Mouse (Mus musculus): ENCODE results near the gene BC107364.
"Not testable (repeated sequence)": the region's sequence is repeated elsewhere in the genome, so short reads cannot be mapped to it uniquely, and the experiment has no call there.

BC107364 gene

GRCm38 (mm10) chr3:96451181-96451737, 847 bp downstream of the BC107364 start:
- DNase-seq (ENCODE audit: low spot score): not testable (repeated sequence)

- not testable (repeated sequence) for DNase-seq (ENCODE audit: low spot score)
These were observed 1.6 kb downstream of the BC107364 start for GRCm38 (mm10) chr3:96450586-96450896.

GRCm38 (mm10) chr3:96449762-96450585, 2.1 kb downstream of the BC107364 start:
- DNase-seq (ENCODE audit: low spot score): not testable (repeated sequence)

- DNase-seq (ENCODE audit: low spot score): no peak
These were observed 6.7 kb downstream of the BC107364 start for GRCm38 (mm10) chr3:96445436-96445835.

GRCm38 (mm10) chr3:96440578-96440977, 11.5 kb downstream of the BC107364 start:
- DNase-seq (ENCODE audit: low spot score): no peak

GRCm38 (mm10) chr3:96435557-96436091, 16.5 kb downstream of the BC107364 start:
- DNase-seq (ENCODE audit: low spot score): no peak

GRCm38 (mm10) chr3:96432207-96432606, 19.9 kb downstream of the BC107364 start:
- DNase-seq (ENCODE audit: low spot score): no peak

GRCm38 (mm10) chr3:96429819-96430132, 22.3 kb downstream of the BC107364 start:
- no peak for DNase-seq (ENCODE audit: low spot score)

- DNase-seq (ENCODE audit: low spot score): no peak
These were observed 22.9 kb downstream of the BC107364 start for GRCm38 (mm10) chr3:96428941-96429818.

- no peak for DNase-seq (ENCODE audit: low spot score)
These were observed 24.2 kb downstream of the BC107364 start for GRCm38 (mm10) chr3:96427761-96428462.

- no peak for DNase-seq (ENCODE audit: low spot score)
These were observed 24.8 kb downstream of the BC107364 start for GRCm38 (mm10) chr3:96427311-96427710.

- DNase-seq (ENCODE audit: low spot score): no peak
These were observed 25.8 kb downstream of the BC107364 start for GRCm38 (mm10) chr3:96426268-96426667.

- DNase-seq (ENCODE audit: low spot score): not testable (repeated sequence)
These were observed 27.7 kb downstream of the BC107364 start for GRCm38 (mm10) chr3:96424447-96424846.

GRCm38 (mm10) chr3:96423889-96424288, 28.2 kb downstream of the BC107364 start:
- no peak for DNase-seq (ENCODE audit: low spot score)

- no peak for DNase-seq (ENCODE audit: low spot score)
These were observed 31.3 kb downstream of the BC107364 start for GRCm38 (mm10) chr3:96420796-96421195.

GRCm38 (mm10) chr3:96418902-96419301, 33.2 kb downstream of the BC107364 start:
- not testable (repeated sequence) for DNase-seq (ENCODE audit: low spot score)

GRCm38 (mm10) chr3:96417850-96418815, 34.0 kb downstream of the BC107364 start:
- no peak for DNase-seq (ENCODE audit: low spot score)

- DNase-seq (ENCODE audit: low spot score): no peak
These were observed 35.5 kb downstream of the BC107364 start for GRCm38 (mm10) chr3:96416595-96416994.

- DNase-seq (ENCODE audit: low spot score): no peak
These were observed 36.0 kb downstream of the BC107364 start for GRCm38 (mm10) chr3:96416056-96416455.

GRCm38 (mm10) chr3:96414951-96415327, 37.2 kb downstream of the BC107364 start:
- no peak for DNase-seq (ENCODE audit: low spot score)

All from urinary bladder, postnatal 10 days (tissue).